Mouse (Mus musculus): ENCODE data around the gene Ccdc88a. TPM values are rescaled to one million over a fixed set of nuclear protein-coding genes. Genes with fewer than 3 reads are reported as not detected.
A peak's percentile ranks its signal among the peaks of the same experiment; 100 is the strongest.
"Not testable (repeated sequence)": the region's sequence is repeated elsewhere in the genome, so short reads cannot be mapped to it uniquely, and the experiment has no call there.

The Ccdc88a gene
- polyA plus RNA-seq, 1 experiment from 2014 or later, result 87.4 TPM

DNA sequence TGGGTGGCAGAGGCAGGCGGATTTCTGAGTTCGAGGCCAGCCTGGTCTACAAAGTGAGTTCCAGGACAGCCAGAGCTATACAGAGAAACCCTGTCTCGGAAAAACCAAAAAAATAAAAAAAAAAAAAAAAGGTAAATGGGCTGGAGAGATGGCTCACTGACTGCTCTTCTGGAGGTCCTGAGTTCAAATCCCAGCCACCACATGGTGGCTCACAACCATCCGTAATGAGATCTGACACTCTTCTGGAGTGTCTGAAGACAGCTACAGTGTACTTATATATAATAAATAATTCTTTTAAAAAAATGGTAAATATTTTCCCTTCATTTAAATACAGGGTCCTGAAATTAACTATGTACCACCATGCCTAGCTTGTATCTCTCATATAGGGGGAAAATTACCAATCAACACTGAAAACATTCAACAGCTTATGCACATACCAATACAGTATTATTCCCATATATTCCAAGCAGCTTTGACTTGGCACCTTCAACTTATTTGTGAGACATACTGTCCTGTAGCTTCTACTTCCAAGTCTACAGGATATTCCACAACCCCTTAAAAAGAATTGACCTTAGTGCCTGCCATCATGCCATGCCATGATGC is 171.8 kb downstream of the Ccdc88a start:
- not testable (repeated sequence) for H3K27ac ChIP-seq; H3K4me3 ChIP-seq (replicated peaks); H3K27me3 ChIP-seq; H3K4me2 ChIP-seq (replicated peaks); H3K9ac ChIP-seq (replicated peaks); ATAC-seq; H3K9me3 ChIP-seq
- WGBS, result 89% methylated on average over 4 of the region's 4 CpGs
- peaks cover 49% of the 10 kb centered on the region for H3K36me3 ChIP-seq
- H3K4me1 ChIP-seq (replicated peaks), result peaks cover 17% of the 10 kb centered on the region

DNA sequence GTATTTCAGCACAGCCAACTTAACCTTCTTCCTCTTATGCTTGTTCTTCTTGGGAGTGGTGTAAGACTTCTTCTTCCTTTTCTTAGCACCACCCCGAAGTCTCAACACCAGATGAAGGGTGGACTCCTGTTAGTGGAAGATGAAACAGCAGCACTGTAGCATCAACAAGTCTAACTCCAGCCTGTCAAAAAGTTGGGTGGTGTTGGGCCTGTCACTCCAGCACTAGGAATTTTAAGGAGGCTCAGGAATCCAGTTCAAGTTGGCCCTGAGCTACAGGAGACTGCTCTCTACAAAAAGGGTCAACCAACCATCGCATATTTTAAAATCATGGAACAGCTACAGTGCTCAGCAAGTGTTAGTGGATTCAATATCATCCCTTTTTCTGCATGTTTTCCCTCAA is 172.8 kb downstream of the Ccdc88a start:
- H3K27ac ChIP-seq, H3K9me3 ChIP-seq, H3K27me3 ChIP-seq, ATAC-seq: not testable (repeated sequence)
- Histone ChIP-seq H3K4me3 (replicated peaks) (peak overlapping the region; percentile 73), H3K4me2 (replicated peaks) (peak overlapping the region; percentile 73), H3K4me1 (replicated peaks) (peaks cover 17% of the 10 kb centered on the region), H3K36me3 (peaks cover 41% of the 10 kb centered on the region), H3K9ac (replicated peaks) (peak overlapping the region; percentile 83; the same call in 1 of the 2 replicates)
- 98% methylated on average over 2 of the region's 2 CpGs for WGBS

DNA sequence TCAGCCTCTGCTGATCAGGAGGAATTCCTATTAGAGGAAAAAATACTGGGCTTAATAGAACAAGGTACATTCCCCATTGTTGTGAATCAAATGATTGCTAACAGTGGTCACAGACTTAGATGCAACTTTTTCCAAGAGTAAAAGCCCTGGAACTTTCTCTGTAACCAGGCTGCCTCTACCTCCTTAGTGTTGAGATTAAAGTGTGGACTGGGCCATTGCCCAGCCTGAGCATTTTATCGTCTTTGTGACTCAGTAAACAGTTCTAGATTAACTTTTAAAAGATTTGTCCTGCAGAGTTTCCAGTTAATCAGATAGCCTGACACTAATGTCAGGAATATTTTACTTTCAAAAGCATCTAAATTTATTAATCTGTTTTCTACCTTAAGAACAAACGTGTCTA is 173.3 kb downstream of the Ccdc88a start:
- Histone ChIP-seq H3K27me3 (no peaks in the 10 kb centered on the region), H3K4me2 (replicated peaks) (peak overlapping the region; percentile 73), H3K36me3 (peaks cover 37% of the 10 kb centered on the region), H3K9ac (replicated peaks) (peak overlapping the region; percentile 83), H3K4me3 (replicated peaks) (peak overlapping the region; percentile 73), H3K4me1 (replicated peaks) (peaks cover 17% of the 10 kb centered on the region), H3K9me3 (no peaks in the 10 kb centered on the region), H3K27ac (no peak overlapping the region)
- WGBS, result 21% methylated on average over 2 of the region's 2 CpGs
- ATAC-seq, result no peak

DNA sequence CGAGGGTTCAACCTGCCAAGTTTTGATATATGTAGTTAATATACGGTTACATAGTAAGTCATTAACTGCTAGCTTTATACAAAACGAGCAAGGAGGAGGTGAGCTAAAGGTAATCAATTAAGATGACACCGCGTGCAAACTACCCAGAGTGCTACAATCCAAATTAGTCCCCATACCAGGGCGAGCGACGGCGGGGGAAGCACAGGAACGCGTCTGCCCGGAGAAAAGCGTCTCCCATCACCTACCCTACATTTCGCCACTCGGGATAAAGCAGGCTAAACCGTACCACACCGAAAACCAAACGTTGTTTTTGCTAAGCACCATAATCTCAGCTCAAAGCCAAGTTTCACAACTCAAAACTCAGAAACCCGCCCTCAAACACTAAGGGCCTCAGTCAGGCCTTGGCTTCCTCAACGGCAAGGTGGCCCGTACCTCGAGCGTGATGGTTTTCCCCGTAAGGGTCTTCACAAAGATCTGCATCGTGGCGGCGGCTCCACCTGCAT is 173.8 kb downstream of the Ccdc88a start:
- 1% methylated on average over 27 of the region's 27 CpGs for WGBS
- Histone ChIP-seq H3K27me3 (no peaks in the 10 kb centered on the region), H3K36me3 (peaks cover 35% of the 10 kb centered on the region), H3K4me3 (replicated peaks) (peak overlapping the region; percentile 73), H3K4me1 (replicated peaks) (peaks cover 17% of the 10 kb centered on the region), H3K4me2 (replicated peaks) (peak overlapping the region; percentile 73), H3K9ac (replicated peaks) (peak overlapping the region; percentile 83), H3K27ac (peak overlapping the region; percentile 77), H3K9me3 (no peaks in the 10 kb centered on the region)
- ATAC-seq, result peak; percentile 35

DNA sequence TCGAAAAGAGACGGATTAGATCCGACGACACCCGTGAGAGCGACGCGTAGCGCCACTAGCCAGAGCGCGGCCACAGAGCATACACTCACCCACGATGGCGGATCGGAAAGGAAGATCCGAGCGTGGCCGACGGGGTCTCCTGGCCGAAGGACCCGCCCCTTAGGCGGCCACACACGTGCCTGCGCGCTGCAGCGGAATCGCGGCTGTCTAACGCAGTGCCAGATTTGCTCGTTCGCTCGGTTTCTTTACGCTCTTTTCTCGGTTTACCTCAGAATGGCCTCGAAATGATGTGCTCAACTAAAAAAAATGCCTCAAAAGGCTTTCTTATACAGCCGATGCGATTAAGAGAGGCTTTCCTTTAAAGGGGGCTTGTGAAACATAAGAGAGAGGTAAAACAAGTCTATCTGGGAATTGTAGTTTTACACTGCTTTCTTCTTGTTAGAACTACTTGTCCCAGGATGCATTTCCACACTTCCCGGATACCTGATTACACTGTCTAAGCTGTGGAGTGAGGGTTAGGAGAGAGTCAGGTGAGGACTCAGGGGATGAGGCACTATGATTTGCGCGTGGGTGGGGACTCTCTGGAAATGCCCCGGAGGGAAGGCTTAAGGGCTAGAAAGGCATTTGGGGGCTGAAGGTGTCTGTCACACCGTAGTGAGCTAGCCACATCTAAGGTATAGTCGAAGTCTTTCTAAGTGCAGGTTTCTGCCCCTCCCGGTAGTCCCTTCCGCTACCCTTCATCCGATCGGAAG is 174.5 kb downstream of the Ccdc88a start, which contains the start of the genes Clhc1 and Rps27a:
Gene Clhc1 (plus strand): TSS at position 199 of the 752 bp plus-strand sequence.
Gene Rps27a (minus strand): TSS at position 358 of the 752 bp plus-strand sequence.
- ATAC-seq, result peak; percentile 99
- Histone ChIP-seq H3K4me1 (replicated peaks) (peaks cover 17% of the 10 kb centered on the region), H3K27ac (peak within 1 kb of the TSS; percentile 77), H3K4me3 (replicated peaks) (peak within 1 kb of the TSS; percentile 73), H3K27me3 (no peaks in the 10 kb centered on the region), H3K9ac (replicated peaks) (peak within 1 kb of the TSS; percentile 83), H3K4me2 (replicated peaks) (peak within 1 kb of the TSS; percentile 73), H3K9me3 (no peaks in the 10 kb centered on the region), H3K36me3 (peaks cover 31% of the 10 kb centered on the region)
- under 1% methylated on average over 46 of the region's 46 CpGs for WGBS

DNA sequence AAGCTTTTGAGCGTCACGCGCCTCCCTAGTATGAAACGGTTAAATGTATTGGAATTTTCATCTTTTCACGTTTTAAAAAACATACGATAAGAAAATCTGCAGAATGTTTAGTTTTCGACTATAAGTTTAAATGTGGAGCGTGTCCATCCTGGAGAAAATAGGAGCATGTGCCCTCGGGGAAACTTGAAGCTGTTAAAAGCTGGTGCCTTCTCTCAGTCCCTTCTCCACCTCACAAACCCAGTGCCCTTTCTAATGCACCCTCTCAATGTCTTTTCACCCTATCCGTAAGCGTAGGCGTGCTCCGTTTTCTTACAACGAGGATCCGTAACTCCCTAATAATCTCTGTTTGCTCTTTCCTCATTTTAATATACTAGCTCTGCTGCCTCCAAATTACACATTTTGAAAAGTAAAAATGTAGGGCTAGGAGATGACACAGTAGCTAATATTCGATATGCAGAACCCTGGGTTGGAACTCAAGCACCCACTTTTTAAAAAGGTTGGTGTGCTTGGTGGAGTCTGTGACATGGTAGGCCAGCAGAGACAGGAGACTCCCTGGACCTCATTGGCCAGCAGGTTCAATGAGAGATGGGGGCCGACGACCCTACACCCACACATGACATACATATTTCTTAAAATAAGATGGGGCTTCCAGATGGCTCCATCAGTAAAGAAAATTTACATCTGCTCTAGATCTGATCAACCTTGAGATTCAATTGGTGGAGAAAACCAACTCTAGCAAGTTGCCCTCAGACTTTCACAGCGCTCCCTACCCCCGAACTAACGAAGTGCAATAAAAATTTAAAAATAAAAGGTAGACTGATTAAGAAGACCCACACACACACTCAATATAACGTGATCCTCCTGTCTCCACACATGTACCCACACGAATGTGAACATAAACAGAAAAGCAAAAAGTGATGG is 175.3 kb downstream of the Ccdc88a start:
- peak overlapping the region; percentile 77; the same call in 1 of the 2 replicates for H3K27ac ChIP-seq
- ATAC-seq, result no peak
- H3K4me3 ChIP-seq (replicated peaks), result peak overlapping the region; percentile 73
- H3K4me1 ChIP-seq (replicated peaks), result peaks cover 17% of the 10 kb centered on the region
- H3K27me3 ChIP-seq, result no peaks in the 10 kb centered on the region
- WGBS, result 27% methylated on average over 23 of the region's 23 CpGs
- peak overlapping the region; percentile 73 for H3K4me2 ChIP-seq (replicated peaks)
- no peaks in the 10 kb centered on the region for H3K9me3 ChIP-seq
- peak overlapping the region; percentile 83 for H3K9ac ChIP-seq (replicated peaks)
- H3K36me3 ChIP-seq, result peaks cover 28% of the 10 kb centered on the region

DNA sequence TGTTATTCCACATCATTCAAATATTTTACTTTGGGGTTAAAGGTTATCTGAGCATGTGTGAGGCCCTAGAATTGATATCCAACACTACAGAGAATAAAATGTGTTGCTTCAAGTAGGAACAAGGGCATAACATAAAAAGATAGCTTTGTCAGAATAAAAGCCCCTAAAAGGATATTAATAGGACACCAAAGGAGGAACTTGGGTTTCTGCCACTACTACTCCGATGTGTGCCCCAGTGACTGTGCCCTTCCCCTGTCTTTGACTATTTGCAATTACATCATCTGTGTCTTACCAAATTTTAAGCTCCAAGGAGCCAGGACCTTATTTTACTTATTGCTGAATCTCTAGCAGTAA is 175.9 kb downstream of the Ccdc88a start:
- Histone ChIP-seq H3K36me3 (peaks cover 22% of the 10 kb centered on the region), H3K4me1 (replicated peaks) (peaks cover 17% of the 10 kb centered on the region), H3K9me3 (no peaks in the 10 kb centered on the region), H3K4me3 (replicated peaks) (no peak overlapping the region), H3K27ac (no peak overlapping the region), H3K27me3 (no peaks in the 10 kb centered on the region), H3K4me2 (replicated peaks) (no peak overlapping the region), H3K9ac (replicated peaks) (no peak overlapping the region)
- WGBS, result 100% methylated on average over 1 of the region's 1 CpGs
- ATAC-seq, result no peak

Other genes starting within 250 kb of the Ccdc88a start
- 26.6 and 30.8 TPM in 2 replicates for gene Pnpt1, start 242.9 kb upstream of the Ccdc88a start, polyA plus RNA-seq (2015; fragmentation: Nextera tagmentation; extraction: Ambion mirVana)
- gene Ppp4r3b, start 200.8 kb upstream of the Ccdc88a start, polyA plus RNA-seq (2015; fragmentation: Nextera tagmentation; extraction: Ambion mirVana), result 91.4 and 103 TPM in 2 replicates
- 111 and 113 TPM in 2 replicates for gene Cfap36, start 126.2 kb upstream of the Ccdc88a start, polyA plus RNA-seq (2015; fragmentation: Nextera tagmentation; extraction: Ambion mirVana)
- gene Prorsd1, start 141.4 kb downstream of the Ccdc88a start, polyA plus RNA-seq (2015; fragmentation: Nextera tagmentation; extraction: Ambion mirVana), result 13.4 TPM in 2 replicates
- 58.9 and 62.4 TPM in 2 replicates for gene Mtif2, start 152.8 kb downstream of the Ccdc88a start, polyA plus RNA-seq (2015; fragmentation: Nextera tagmentation; extraction: Ambion mirVana)
- 0.19 and 0.23 TPM in 2 replicates for gene Clhc1, start 174.3 kb downstream of the Ccdc88a start, polyA plus RNA-seq (2015; fragmentation: Nextera tagmentation; extraction: Ambion mirVana)
- gene Rps27a, start 174.5 kb downstream of the Ccdc88a start, polyA plus RNA-seq (2015; fragmentation: Nextera tagmentation; extraction: Ambion mirVana), result 678 and 696 TPM in 2 replicates

Measured in midbrain, embryonic 13.5 days (tissue).